Mouse (Mus musculus) kidney, embryonic 15.5 days (tissue): ENCODE data around the gene Kdelc2. TPM values are rescaled to one million over a fixed set of nuclear protein-coding genes. Genes with fewer than 3 reads are reported as not detected.

Experiments
- ATAC-seq: fragments of 200-750 bp; cut with Nextera tagmentation; replicated peaks from 2 replicates; pipeline ENCODE4 v1.8.0; 2017; ENCODE audit warnings: moderate TSS enrichment; ENCODE audit not compliant: low FRiP score
- H3K27ac ChIP-seq: fragments of 300-500 bp; sonication (generic); 2 replicates; pipeline ENCODE4 v1.5.1; 2015; ENCODE audit warnings: mild to moderate bottlenecking, inconsistent platforms
- H3K27me3 ChIP-seq: fragments of 300-500 bp; sonication (generic); 2 replicates; pipeline ENCODE4 v1.6.1; 2015; ENCODE audit warnings: inconsistent platforms
- H3K36me3 ChIP-seq: fragments of 300-500 bp; sonication (generic); 2 replicates; pipeline ENCODE4 v1.6.1; 2015; ENCODE audit warnings: inconsistent platforms
- H3K4me1 ChIP-seq: fragments of 300-500 bp; sonication (generic); 2 replicates; pipeline ENCODE4 v1.6.1; 2015; ENCODE audit warnings: inconsistent platforms
- H3K4me2 ChIP-seq: fragments of 300-500 bp; sonication (generic); 2 replicates; pipeline ENCODE4 v1.6.1; 2015; ENCODE audit warnings: moderate library complexity, mild to moderate bottlenecking, inconsistent platforms
- H3K4me3 ChIP-seq: fragments of 300-500 bp; sonication (generic); replicated peaks from 2 replicates; pipeline ENCODE4 v1.5.1; 2015; ENCODE audit warnings: mild to moderate bottlenecking, inconsistent platforms
- H3K9ac ChIP-seq: fragments of 300-500 bp; sonication (generic); 2 replicates; pipeline ENCODE4 v1.6.1; 2015; ENCODE audit warnings: mild to moderate bottlenecking, inconsistent platforms
- H3K9me3 ChIP-seq: fragments of 300-500 bp; sonication (generic); replicated peaks from 2 replicates; pipeline ENCODE4 v1.6.1; 2016; ENCODE audit warnings: inconsistent platforms
- WGBS: fragments of 180-500 bp; shearing (Covaris S2); methylation state at CpG from one replicate; pipeline ENCODE4 v1.1.7; 2015; ENCODE audit warnings: mixed read lengths; 5-methylcytosine and 5-hydroxymethylcytosine counted together
- polyA plus RNA-seq: library from polyadenylated mRNA; unstranded; fragments of >200 nt; fragmentation: Nextera tagmentation; extraction: Ambion mirVana; gene quantifications from 2 replicates; pipeline ENCODE4 v1.2.1, GENCODE M21; 2015

The Kdelc2 gene
- 32.7 and 33.5 TPM in 2 replicates for polyA plus RNA-seq

- peak within 1 kb of the TSS; percentile 86 for H3K9ac ChIP-seq
- H3K36me3 ChIP-seq: peaks cover 12% of the 10 kb centered on the region
- H3K9me3 ChIP-seq: no peaks in the 10 kb centered on the region
- WGBS: under 1% methylated on average over 73 of the region's 75 CpGs
- peak within 1 kb of the TSS; percentile 98 for H3K27ac ChIP-seq
- H3K4me1 ChIP-seq: peaks cover 13% of the 10 kb centered on the region
- H3K4me2 ChIP-seq: peak within 1 kb of the TSS; percentile 82
- peak within 1 kb of the TSS; percentile 69 for H3K4me3 ChIP-seq
- H3K27me3 ChIP-seq: no peaks in the 10 kb centered on the region
- ATAC-seq: peak; percentile 98
These were observed at the start of gene Kdelc2 for GRCm38 (mm10) chr9:53383951-53384866. TSS of gene Kdelc2 (plus strand) at chr9:53384025.

DNA sequence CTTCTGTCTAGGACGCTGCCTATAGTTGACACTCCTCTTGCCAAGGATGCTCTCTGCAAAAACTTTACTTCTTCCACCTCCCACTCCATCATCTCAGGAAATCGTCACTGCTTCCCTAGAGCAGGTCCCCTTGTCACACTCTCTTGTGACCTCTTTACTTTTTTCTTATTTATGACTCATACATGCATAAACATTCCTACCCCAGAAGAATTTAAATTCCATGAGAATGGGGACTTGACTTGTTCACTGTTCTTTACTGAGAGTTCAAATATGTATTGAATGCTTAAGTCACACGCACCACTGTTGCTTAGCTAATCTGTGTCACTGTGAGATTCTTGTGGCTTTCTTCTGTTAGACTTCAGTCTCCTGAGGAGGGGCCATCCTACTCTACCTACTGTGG, 48.7 kb upstream of the Kdelc2 start:
- Histone ChIP-seq H3K36me3 (no peaks in the 10 kb centered on the region), H3K9me3 (0 out of 2 replicates have a peak, but pooled peaks cover 4% of the 10 kb centered on the region), H3K27ac (no peak overlapping the region), H3K4me3 (no peak overlapping the region), H3K4me2 (no peak overlapping the region), H3K27me3 (no peaks in the 10 kb centered on the region), H3K4me1 (peaks cover 5% of the 10 kb centered on the region; the same call in 1 of the 2 replicates), H3K9ac (no peak overlapping the region)
- ATAC-seq: no peak
- WGBS: 73% methylated on average over 3 of the region's 3 CpGs

DNA sequence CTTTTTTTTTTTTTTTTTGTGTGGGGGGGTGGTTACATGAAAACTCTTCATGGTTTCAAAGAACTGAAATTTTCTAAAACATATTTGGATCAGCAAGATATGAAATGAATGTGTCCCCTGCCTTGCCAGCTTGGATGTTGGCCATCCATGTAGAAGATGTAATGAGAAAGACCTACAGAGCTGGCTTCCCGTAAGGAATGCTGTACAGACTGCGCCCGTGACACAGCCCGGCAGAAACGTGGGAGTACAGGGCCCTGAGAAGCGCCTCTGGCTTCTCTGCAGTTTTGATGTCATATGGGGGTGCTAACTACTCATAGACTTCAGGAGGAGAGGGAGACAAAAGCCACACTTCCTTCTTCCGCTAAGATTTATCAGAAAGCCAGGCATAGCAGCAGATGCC, 44.2 kb upstream of the Kdelc2 start:
- 51% methylated on average over 7 of the region's 7 CpGs for WGBS
- H3K36me3 ChIP-seq: no peaks in the 10 kb centered on the region
- H3K9ac ChIP-seq: no peak overlapping the region
- no peak overlapping the region for H3K4me3 ChIP-seq
- no peak for ATAC-seq
- peaks cover 14% of the 10 kb centered on the region for H3K4me1 ChIP-seq
- H3K27me3 ChIP-seq: peaks cover 7% of the 10 kb centered on the region; the same call in 1 of the 2 replicates
- no peaks in the 10 kb centered on the region for H3K9me3 ChIP-seq
- H3K4me2 ChIP-seq: no peak overlapping the region
- no peak overlapping the region for H3K27ac ChIP-seq

GRCm38 (mm10) chr9:53340328-53340916, 43.4 kb upstream of the Kdelc2 start:
- Histone ChIP-seq H3K4me1 (peaks cover 14% of the 10 kb centered on the region), H3K27me3 (peaks cover 7% of the 10 kb centered on the region; the same call in 1 of the 2 replicates), H3K4me3 (peak overlapping the region; percentile 52), H3K4me2 (peak overlapping the region; percentile 90), H3K9ac (peak overlapping the region; percentile 44), H3K9me3 (no peaks in the 10 kb centered on the region), H3K27ac (no peak overlapping the region), H3K36me3 (no peaks in the 10 kb centered on the region)
- ATAC-seq: no peak
- WGBS: 22% methylated on average over 17 of the region's 17 CpGs

GRCm38 (mm10) chr9:53340969-53341368, 42.9 kb upstream of the Kdelc2 start:
- Histone ChIP-seq H3K4me2 (peak overlapping the region; percentile 90), H3K9ac (peak overlapping the region; percentile 44), H3K36me3 (no peaks in the 10 kb centered on the region), H3K4me1 (peaks cover 14% of the 10 kb centered on the region), H3K9me3 (no peaks in the 10 kb centered on the region), H3K27ac (no peak overlapping the region), H3K27me3 (peaks cover 7% of the 10 kb centered on the region; the same call in 1 of the 2 replicates), H3K4me3 (peak overlapping the region; percentile 52)
- peak; percentile 58; the same call in 1 of the 2 replicates for ATAC-seq
- WGBS: 1% methylated on average over 14 of the region's 14 CpGs

- H3K27ac ChIP-seq: no peak overlapping the region
- peaks cover 7% of the 10 kb centered on the region; the same call in 1 of the 2 replicates for H3K27me3 ChIP-seq
- H3K36me3 ChIP-seq: no peaks in the 10 kb centered on the region
- H3K9me3 ChIP-seq: no peaks in the 10 kb centered on the region
- no peak overlapping the region for H3K9ac ChIP-seq
- peak overlapping the region; percentile 52 for H3K4me3 ChIP-seq
- peak overlapping the region; percentile 90 for H3K4me2 ChIP-seq
- ATAC-seq: no peak
- H3K4me1 ChIP-seq: peaks cover 14% of the 10 kb centered on the region
- 79% methylated on average over 3 of the region's 3 CpGs for WGBS
These were observed 41.8 kb upstream of the Kdelc2 start for GRCm38 (mm10) chr9:53341981-53342380.

DNA sequence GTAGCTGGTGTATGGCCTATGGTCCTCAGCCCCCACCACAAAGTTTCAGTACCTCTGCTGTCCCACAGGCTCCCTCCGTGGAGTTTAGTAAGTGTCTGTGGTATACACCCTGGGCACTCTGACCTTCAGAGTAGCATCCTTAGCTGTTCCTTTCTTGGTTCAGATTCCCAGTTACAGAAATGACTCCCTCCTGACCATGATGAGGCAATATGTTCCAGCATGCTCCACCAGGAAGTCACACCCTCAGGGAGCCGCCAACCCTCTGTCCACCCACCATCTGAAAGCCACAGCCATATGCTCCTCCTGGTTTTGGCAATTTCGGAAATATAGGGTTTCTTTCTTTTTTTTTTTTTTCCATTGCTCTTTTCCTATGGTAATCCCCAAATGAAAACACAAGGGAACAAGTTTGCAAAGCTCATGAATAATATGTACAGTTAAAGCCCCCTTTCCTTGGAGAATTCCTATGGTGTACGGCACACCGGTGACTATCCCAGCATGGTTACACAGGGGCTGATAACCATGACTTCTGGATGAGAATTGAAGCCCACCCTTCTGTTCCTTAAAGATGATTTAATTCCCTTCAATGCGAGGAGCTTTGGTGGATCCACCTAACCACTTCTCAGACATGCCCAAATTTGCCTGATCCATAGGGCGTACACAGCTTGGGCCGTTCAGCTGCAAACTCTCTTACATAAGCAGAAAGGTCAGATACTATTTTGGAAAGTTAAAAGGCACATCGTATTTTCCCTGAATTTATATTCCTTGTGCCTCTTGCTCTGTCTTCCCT, 39.0 kb upstream of the Kdelc2 start:
- Histone ChIP-seq H3K4me1 (peaks cover 14% of the 10 kb centered on the region), H3K9me3 (no peaks in the 10 kb centered on the region), H3K27me3 (peaks cover 7% of the 10 kb centered on the region; the same call in 1 of the 2 replicates), H3K4me3 (no peak overlapping the region), H3K27ac (no peak overlapping the region), H3K9ac (no peak overlapping the region), H3K4me2 (no peak overlapping the region), H3K36me3 (no peaks in the 10 kb centered on the region)
- WGBS: 78% methylated on average over 9 of the region's 9 CpGs
- no peak for ATAC-seq

DNA sequence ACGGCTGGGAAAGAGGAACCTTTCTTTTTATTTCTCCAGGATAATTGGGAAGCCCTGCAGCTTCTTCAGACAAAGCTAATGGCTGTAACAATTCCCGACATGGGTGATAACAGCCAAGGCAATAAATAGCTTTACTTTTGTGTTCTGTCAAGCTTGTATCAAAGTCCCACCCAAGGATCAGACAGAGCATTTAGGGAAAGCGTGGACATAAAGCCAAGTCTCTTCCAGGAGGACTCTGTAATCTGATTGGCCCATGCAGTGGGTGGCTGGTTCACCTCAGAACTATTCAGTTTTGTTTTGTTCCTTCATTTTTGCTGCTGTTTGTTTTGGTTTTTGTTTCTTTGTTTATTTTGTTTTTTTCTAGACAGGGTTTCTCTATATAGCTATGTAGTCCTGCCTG, 38.1 kb upstream of the Kdelc2 start:
- ATAC-seq: no peak
- Histone ChIP-seq H3K4me3 (no peak overlapping the region), H3K4me1 (peaks cover 10% of the 10 kb centered on the region), H3K9me3 (no peaks in the 10 kb centered on the region), H3K27me3 (peaks cover 7% of the 10 kb centered on the region; the same call in 1 of the 2 replicates), H3K27ac (no peak overlapping the region), H3K36me3 (no peaks in the 10 kb centered on the region), H3K9ac (no peak overlapping the region), H3K4me2 (no peak overlapping the region)
- WGBS: 33% methylated on average over 3 of the region's 3 CpGs

DNA sequence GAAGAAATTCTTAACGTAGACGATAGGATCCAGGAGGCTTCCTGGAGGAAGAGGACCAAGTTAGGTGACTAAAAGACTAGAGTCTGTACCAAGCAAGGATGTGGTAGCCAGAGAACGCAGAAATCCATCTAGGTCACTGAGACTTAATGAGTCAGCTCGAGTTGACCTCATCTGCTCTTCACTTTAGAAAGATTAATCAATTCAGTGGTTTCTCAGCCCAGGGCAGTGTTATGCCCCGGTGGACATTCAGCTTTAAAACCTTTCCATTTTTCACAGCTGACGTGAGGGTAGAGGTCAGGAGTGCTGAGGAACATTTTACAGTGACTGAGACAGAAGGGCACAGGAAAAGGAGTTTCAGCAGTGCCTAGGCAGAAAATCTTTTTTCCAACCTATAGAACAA, 37.4 kb upstream of the Kdelc2 start:
- Histone ChIP-seq H3K27ac (no peak overlapping the region), H3K4me2 (no peak overlapping the region), H3K27me3 (peaks cover 7% of the 10 kb centered on the region; the same call in 1 of the 2 replicates), H3K9ac (no peak overlapping the region), H3K36me3 (no peaks in the 10 kb centered on the region), H3K9me3 (no peaks in the 10 kb centered on the region), H3K4me1 (0 out of 2 replicates have a peak, but pooled peaks cover 4% of the 10 kb centered on the region), H3K4me3 (no peak overlapping the region)
- WGBS: 45% methylated on average over 6 of the region's 6 CpGs
- no peak for ATAC-seq

DNA sequence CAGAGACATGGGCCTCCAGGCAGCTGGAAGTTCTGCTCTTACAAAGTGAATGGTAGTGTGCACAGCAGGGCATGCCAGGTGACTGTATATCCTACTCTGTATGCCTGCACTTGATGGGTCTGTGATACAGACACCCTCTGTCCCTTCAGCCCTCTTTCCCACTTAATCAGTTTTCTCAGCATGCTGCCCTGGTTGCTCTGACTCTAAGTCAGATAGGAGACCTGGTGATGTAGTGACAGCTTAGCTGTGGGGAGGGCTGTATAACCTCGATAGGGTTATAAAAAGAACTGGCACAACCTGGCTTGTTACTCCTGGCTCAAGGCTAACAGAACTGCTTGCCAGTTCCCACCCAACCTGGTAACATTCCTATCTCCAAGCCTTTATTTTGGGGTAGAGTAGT, 34.6 kb upstream of the Kdelc2 start:
- H3K4me3 ChIP-seq: no peak overlapping the region
- no peaks in the 10 kb centered on the region for H3K36me3 ChIP-seq
- no peaks in the 10 kb centered on the region for H3K9me3 ChIP-seq
- H3K27ac ChIP-seq: no peak overlapping the region
- H3K27me3 ChIP-seq: no peaks in the 10 kb centered on the region
- no peaks in the 10 kb centered on the region for H3K4me1 ChIP-seq
- no peak overlapping the region for H3K9ac ChIP-seq
- WGBS: 71% methylated on average over 1 of the region's 1 CpGs
- H3K4me2 ChIP-seq: no peak overlapping the region
- no peak for ATAC-seq

DNA sequence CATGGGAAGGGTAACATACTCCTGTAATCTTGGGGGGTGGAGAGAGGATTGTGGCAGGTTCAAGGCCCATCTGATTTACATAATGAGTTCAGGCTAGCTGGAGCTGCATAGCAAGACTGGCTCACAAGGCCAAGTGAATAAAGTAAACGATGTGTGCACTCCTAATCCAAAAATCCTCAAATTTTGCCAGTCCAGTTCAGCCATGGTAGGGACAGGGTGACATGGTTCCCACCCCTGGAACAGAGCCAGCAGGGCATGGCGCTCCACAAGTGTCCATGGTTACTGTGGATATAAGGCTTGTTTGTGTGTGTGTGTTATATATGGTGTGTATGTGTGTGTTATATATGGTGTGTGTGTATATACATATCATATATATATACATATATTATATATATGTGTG, 33.5 kb upstream of the Kdelc2 start:
- WGBS: 93% methylated on average over 2 of the region's 2 CpGs
- H3K4me3 ChIP-seq: no peak overlapping the region

More for the DNA sequence above, 33.5 kb upstream of the Kdelc2 start:
- H3K4me2 ChIP-seq: no peak overlapping the region
- no peaks in the 10 kb centered on the region for H3K9me3 ChIP-seq
- H3K9ac ChIP-seq: no peak overlapping the region
- no peak overlapping the region for H3K27ac ChIP-seq
- H3K36me3 ChIP-seq: no peaks in the 10 kb centered on the region
- no peak for ATAC-seq
- no peaks in the 10 kb centered on the region for H3K27me3 ChIP-seq
- no peaks in the 10 kb centered on the region for H3K4me1 ChIP-seq
